Mouse (Mus musculus): Measurements from ENCODE around the gene Eml6.
"Not testable (repeated sequence)": the region's sequence is repeated elsewhere in the genome, so short reads cannot be mapped to it uniquely, and the experiment has no call there.

Gene Eml6

DNA sequence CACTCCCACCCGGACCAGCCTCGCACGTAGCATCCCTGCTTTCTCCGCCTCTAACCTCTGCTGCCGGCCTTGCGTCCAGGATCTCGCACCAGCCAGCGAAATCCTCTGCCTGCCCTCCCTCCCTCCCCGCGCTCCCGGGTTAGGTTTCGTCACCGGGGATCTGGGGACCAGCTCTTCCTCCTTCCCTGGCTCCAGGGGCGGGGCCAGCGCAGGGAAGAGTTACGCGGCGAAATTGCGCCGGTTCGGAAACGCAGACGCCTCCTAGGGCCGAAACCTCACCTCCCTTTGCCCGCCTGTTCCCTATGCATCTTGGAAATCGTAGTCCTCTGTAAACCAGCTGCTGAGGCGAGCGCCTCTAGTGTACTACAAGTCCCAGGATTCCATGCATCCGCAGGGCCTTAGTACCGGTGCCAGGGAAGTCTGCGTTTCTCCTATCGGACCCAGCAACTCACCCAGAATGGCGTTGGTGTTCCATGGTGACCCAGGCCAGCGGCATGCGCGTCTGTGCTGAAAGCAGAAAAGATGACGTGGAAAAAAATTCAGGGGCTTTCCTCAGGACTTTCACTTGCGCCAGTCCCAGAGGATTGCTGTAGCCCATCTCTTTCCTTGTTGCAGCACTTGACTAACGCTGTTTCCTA lies at the start of gene Eml6:
Eml6 (minus strand) TSS at position 199 of the 638 bp plus-strand sequence.
- DNase-seq: peak; percentile 92

- no peak for DNase-seq
Observed at GRCm38 (mm10) chr11:30057299-30057698, 31.5 kb upstream of the Eml6 start.

DNA sequence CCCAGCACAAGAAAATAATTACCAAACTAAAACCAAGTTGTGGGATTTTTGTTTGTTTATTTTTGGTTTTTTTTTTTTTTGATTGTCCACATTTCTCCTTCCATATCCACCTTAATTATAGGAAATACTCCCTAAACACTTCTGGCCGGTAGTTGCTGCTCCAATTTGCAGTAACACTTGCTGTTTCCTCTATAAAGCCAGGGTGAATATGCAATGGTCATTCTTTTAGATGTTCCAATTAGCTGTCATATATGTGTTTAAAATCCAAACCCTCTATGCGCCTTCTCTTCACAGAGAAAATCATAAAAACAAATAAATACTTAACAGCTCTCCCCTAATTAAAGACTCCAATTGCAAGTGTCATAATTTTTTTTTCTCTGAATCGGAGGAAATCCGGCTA lies 689 bp downstream of the Eml6 start:
- DNase-seq: no peak

- DNase-seq: peak; percentile 54
Observed at GRCm38 (mm10) chr11:30024261-30025071, 1.4 kb downstream of the Eml6 start.

- DNase-seq: no peak
Observed at GRCm38 (mm10) chr11:29986257-29986656, 39.6 kb downstream of the Eml6 start.

DNA sequence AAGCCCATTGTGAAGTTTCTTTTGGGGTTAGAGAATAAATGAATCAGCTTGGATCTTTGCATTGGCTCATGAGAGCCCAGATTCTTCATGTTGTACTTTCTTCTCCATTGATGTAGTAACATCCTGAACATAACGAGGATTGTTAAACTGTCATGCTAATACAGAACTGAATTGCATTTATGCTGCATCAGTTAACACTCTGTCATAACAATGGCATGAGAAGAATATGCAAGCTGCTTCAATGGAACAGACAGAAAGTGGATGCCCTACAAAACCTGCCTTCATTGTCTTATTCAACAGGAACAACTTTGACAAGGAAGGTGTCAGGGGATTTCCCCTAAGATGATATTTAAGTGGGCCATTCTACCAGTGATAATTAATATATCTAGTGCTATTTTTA lies 57.0 kb downstream of the Eml6 start:
- DNase-seq: no peak

GRCm38 (mm10) chr11:29959366-29959765 lies 66.5 kb downstream of the Eml6 start:
- DNase-seq: no peak

DNA sequence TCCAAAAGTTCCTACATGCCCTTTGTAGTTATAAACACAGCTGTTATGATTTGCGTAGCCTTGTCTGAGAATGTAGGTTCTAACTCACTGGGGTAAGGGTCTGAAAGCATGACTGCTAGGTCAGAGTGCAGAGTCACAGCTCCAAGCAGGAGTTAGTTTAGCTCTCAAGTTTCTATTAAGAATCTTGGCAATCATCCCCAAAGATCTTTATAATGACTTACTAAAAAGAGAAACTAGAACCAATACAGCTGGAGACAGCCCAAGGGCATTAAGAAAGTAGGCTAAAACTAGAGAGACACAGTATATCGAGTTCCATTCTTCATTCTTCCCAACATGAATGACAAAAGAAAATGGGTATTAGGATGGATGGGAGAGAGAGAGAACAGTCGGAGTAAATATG lies 81.2 kb downstream of the Eml6 start:
- no peak for DNase-seq

GRCm38 (mm10) chr11:29924332-29924731 lies 101.5 kb downstream of the Eml6 start:
- no peak for DNase-seq

DNA sequence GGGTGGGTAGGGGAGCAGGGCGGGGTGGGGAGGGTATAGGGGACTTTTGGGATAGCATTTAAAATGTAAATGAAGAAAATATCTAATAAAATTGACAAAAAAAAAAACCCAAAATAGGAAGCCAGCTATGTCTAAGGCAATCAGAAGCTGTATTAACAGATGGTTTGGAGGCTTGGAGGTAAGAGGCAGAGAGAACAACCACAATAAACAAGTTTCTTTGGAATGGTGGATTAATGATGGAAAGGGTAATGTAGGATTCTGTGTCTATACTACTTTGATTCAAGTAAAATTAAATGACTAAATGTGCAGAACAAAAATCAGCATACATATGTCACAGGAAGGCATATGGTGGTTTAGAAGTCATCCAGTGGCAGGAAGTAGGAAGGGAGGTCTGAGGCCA lies 102.0 kb downstream of the Eml6 start:
- DNase-seq: no peak

DNA sequence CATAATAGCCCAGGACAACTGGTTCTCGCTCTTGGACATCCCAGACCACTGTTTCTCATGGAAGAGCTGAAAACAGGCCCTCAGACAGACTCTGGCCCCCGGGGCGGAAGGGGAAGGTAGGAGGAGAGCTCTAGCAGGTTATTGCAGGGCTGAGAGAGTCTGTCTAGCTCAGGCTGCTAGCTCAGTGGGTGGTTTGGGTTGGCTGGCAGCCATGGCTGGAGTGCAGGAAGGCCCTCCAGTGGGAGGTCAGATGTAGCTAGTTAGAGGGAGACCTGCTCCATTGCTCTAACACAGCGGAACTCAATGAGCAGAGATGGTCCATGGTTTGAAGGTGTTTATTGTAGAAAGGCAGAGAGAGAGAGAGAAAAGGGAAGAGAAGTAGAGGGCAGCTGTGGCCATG lies 112.7 kb downstream of the Eml6 start:
- DNase-seq: no peak

DNA sequence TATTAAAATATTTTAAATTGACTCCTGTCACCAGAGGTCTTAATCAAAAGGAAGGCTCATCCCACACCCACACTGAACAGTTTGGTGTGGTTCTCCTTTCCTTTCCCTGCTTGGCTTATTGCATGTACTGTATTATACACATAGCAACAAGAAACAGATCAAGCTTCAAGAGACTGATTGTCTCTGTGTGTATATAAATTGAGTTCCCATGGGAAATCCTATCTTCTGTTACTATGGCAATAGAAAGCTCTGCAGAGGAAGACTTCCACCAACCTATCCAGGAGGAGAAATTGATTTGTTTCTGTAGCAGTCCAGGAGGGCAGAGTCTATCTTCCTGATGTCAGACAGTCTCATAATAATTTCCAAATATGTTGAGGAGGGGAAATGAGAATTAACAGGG lies 116.5 kb downstream of the Eml6 start:
- no peak for DNase-seq

DNA sequence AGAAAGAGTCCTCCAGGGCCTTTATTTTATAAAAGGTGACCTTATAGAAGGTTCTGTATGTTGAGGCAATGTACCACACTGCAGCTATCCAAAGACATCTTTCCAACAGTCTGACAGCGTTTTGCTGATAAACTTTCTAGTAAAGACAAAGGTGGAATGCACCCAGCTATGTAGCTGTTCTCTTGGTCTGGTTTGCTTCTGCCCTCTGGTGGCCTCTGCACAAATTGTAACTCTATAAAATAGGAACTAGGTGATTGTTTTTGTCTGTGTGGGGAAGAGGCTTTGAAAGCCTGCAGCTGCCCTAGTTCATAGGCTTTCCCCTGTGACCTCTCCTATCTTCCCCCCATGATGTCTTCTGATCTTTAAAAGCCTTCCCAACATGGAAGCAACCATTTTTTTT lies 140.7 kb downstream of the Eml6 start:
- DNase-seq: peak; percentile 58

DNA sequence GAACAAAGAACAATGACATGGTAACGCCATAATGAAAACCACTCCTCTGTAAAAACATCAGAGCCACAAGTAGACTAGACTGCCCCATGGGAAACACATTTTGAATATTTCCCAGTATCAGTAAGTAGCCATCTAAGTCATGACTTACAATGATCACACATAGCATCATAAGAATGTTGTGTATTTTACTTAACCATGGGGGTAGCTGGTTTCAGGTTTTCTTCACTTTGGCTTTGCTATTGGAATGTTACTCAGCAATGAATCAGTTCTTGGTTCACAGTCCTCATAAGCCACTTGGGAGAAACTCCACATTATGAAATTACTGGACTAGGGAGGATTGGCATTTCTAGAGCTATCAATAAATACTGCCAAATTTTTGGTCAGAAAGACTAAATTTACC lies 141.5 kb downstream of the Eml6 start:
- no peak for DNase-seq

DNA sequence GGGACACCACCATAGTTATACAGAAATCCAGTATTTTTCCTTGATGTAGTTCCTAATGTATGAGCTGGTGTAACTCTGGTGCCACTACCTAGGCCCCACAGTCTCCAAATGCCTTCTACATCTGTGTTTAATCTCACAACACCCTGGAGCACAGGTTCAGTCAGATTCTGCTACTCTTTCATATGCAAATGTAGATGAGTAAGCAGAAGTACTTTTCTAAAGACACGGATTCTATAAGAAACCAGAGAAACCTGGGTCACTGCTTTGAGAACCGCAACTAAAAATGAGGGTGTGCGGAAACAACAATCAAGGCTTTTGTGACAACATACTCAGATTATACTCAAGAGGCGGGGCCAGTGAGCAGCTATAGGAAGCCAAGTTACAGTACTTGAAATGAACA lies 142.8 kb downstream of the Eml6 start:
- no peak for DNase-seq

GRCm38 (mm10) chr11:29879641-29880040 lies 146.2 kb downstream of the Eml6 start:
- no peak for DNase-seq

DNA sequence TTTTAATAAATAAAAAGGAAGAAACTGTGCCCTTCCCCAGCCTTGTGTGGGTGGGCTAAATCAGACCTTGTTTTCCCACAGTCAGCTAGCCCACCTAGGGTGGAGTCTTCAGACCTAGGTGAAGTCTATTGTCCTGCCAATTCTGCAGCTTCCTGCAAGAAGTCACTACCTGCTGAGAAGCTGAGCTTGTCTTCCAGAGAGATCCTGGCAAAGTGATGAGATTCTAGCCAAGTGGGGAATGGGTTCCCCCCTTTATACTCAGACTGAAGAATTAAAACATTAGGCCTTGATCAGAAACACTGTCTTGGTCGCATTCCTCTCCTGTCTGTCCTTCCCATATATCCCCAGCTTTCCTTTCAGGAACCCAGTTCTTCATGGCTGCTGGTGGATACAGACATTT lies 147.9 kb downstream of the Eml6 start:
- DNase-seq: no peak

DNA sequence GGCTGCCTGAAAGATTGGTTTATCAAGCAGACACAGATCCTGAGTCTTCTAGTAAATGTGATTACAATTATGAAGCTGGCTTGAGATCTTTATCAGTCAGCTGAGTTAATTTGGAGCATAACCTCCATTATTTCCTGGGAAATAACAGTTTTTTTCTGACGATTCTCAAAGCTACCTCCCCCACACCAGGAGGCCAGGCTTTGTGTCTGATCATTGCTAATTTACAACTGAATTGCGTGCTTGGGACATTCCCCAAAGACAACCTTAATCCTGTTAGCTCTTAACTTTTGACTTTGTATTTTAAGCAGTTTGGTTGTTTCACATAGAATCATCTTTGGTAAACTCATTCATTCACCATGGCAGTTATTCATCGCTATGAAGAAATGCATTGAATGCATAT lies 148.6 kb downstream of the Eml6 start:
- no peak for DNase-seq

GRCm38 (mm10) chr11:29874781-29875180 lies 151.1 kb downstream of the Eml6 start:
- not testable (repeated sequence) for DNase-seq

DNA sequence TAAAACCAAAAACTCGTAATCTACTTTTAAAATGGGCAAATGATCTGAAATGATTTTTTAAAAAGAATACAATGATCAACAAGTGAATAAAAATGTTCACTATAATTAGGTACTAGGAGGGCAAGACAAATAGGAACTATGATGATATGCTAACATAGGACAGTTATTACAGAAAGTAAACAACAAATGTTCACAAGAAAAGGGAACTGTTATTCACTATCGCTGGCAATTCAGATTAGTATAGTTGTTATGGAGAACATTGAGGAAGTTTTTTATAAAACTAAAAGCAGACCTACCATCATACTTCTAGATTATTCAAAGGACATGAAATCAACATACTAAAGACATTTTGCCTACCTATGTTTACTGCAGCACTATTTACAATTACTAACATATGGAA lies 155.7 kb downstream of the Eml6 start:
- DNase-seq: no peak

GRCm38 (mm10) chr11:29864269-29864668 lies 161.6 kb downstream of the Eml6 start:
- no peak for DNase-seq

DNA sequence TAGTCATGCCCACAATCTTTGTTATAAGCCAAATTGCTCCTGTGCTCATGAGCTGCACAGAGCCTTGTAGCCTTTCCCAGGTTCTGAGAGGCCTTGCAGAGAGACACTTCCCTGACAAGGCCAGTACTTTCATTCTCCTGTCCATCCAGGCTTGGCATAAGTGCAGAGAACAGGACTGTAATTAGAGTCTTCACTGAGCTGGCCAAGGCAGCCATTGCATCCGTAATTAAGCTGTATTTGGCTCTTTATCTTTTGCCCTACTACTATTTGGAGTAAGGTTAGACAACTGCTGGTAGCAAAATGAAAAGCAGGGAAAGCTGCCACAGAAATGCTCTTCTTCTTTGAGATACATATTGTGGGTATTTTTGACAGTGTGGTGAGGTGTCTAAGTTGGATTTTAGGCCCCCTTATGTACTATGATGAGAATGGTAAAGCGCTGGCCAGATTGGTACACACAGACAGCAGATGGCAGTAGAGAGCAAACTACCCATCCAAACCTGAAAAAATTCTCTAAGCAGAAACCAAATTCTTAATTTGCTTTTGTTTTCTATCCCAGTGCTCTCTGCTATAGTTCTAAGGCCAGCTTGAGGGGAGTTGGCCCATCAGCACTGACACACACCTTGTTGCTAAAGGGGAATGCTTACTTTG lies 164.0 kb downstream of the Eml6 start:
- DNase-seq: peak; percentile 45

- DNase-seq: no peak
Observed at GRCm38 (mm10) chr11:29861040-29861439, 164.8 kb downstream of the Eml6 start.

GRCm38 (mm10) chr11:29840606-29841227 lies 185.1 kb downstream of the Eml6 start:
- DNase-seq: no peak

Measured in right cerebral cortex, postnatal 14 days (tissue).